Mouse (Mus musculus) embryonic facial prominence, embryonic 11.5 days (tissue): Measurements from ENCODE around the gene Slco1a1. TPM values are rescaled to one million over a fixed set of nuclear protein-coding genes. Genes with fewer than 3 reads are reported as not detected.

Experiments used
- polyA plus RNA-seq: library from polyadenylated mRNA; unstranded; fragments of >200 nt; fragmentation: Nextera tagmentation; extraction: Ambion mirVana; gene quantifications from 2 replicates; pipeline ENCODE4 v1.2.1, GENCODE M21; 2014

The Slco1a1 gene
- polyA plus RNA-seq, 1 experiment from 2014 or later, result not detected

Other genes with a start within 250 kb of the Slco1a1 start
- gene Gm5724, start 173.2 kb downstream of the Slco1a1 start, polyA plus RNA-seq, result not detected in 2 replicates
- gene Slco1a4, start 90.8 kb downstream of the Slco1a1 start, polyA plus RNA-seq, result not detected in 2 replicates
- gene Gm6614, start 64.5 kb upstream of the Slco1a1 start, polyA plus RNA-seq, result not detected in 2 replicates